Mouse (Mus musculus) lung, postnatal 0 days (tissue): ENCODE measurements around the gene Aup1. TPM values are rescaled to one million over a fixed set of nuclear protein-coding genes. Genes with fewer than 3 reads are reported as not detected.

Experiments used
- ATAC-seq: fragments of 200-750 bp; cut with Nextera tagmentation; 2 replicates; pipeline ENCODE4 v1.8.0; 2017; ENCODE audit warnings: moderate library complexity
- DNase-seq: peaks from one replicate; pipeline ENCODE4 v3.0.0-alpha.2; 2016; ENCODE audit warnings: low spot score
- H3K27ac ChIP-seq: fragments of 300-500 bp; sonication (generic); 2 replicates; pipeline ENCODE4 v1.5.1; 2014; ENCODE audit warnings: antibody characterized with exemption, mild to moderate bottlenecking, low read length, mixed read lengths
- H3K27me3 ChIP-seq: fragments of 300-500 bp; sonication (generic); replicated peaks from 2 replicates; pipeline ENCODE4 v1.6.1; 2014; ENCODE audit warnings: low read length, mixed read lengths; ENCODE audit not compliant: insufficient read depth
- H3K36me3 ChIP-seq: fragments of 300-500 bp; sonication (generic); 2 replicates; pipeline ENCODE4 v1.6.1; 2014; ENCODE audit warnings: low read length, mixed read lengths; ENCODE audit not compliant: insufficient read depth
- H3K4me1 ChIP-seq: fragments of 300-500 bp; sonication (generic); 2 replicates; pipeline ENCODE4 v1.6.1; 2014; ENCODE audit warnings: antibody characterized with exemption, low read depth, low read length, mixed read lengths; ENCODE audit not compliant: insufficient read depth
- H3K4me2 ChIP-seq: fragments of 300-500 bp; sonication (generic); replicated peaks from 2 replicates; pipeline ENCODE4 v1.6.1; 2014; ENCODE audit warnings: low read depth, mild to moderate bottlenecking, low read length, moderate library complexity, mixed read lengths
- H3K4me3 ChIP-seq: fragments of 300-500 bp; sonication (generic); 2 replicates; pipeline ENCODE4 v1.5.1; 2014; ENCODE audit warnings: low read depth, low read length
- H3K9ac ChIP-seq: fragments of 300-500 bp; sonication (generic); replicated peaks from 2 replicates; pipeline ENCODE4 v1.6.1; 2014; ENCODE audit warnings: low read depth, mild to moderate bottlenecking
- H3K9me3 ChIP-seq: fragments of 300-500 bp; sonication (generic); 2 replicates; pipeline ENCODE4 v1.6.1; 2016; ENCODE audit warnings: low read length, mixed read lengths
- CTCF ChIP-seq: IDR thresholded peaks from 2 replicates; pipeline ENCODE4 v1.5.1; 2016; ENCODE audit warnings: antibody characterized with exemption, mild to moderate bottlenecking
- EP300 ChIP-seq: IDR thresholded peaks from 2 replicates; pipeline ENCODE4 v1.6.1; 2016; ENCODE audit warnings: antibody characterized with exemption, mild to moderate bottlenecking, control low read depth
- WGBS: fragments of 180-500 bp; shearing (Covaris S2); extraction: QIAGEN DNeasy Blood & Tissue Kit; methylation state at CpG from one replicate; pipeline ENCODE4 v1.1.7; 2014; 5-methylcytosine and 5-hydroxymethylcytosine counted together
- polyA plus RNA-seq: library from polyadenylated mRNA; unstranded; fragments of >200 nt; fragmentation: Nextera tagmentation; extraction: Ambion mirVana; gene quantifications from 2 replicates; pipeline ENCODE4 v1.2.1, GENCODE M21; 2015

Gene Aup1
- polyA plus RNA-seq, 1 experiment from 2014 or later = 201 TPM

DNA sequence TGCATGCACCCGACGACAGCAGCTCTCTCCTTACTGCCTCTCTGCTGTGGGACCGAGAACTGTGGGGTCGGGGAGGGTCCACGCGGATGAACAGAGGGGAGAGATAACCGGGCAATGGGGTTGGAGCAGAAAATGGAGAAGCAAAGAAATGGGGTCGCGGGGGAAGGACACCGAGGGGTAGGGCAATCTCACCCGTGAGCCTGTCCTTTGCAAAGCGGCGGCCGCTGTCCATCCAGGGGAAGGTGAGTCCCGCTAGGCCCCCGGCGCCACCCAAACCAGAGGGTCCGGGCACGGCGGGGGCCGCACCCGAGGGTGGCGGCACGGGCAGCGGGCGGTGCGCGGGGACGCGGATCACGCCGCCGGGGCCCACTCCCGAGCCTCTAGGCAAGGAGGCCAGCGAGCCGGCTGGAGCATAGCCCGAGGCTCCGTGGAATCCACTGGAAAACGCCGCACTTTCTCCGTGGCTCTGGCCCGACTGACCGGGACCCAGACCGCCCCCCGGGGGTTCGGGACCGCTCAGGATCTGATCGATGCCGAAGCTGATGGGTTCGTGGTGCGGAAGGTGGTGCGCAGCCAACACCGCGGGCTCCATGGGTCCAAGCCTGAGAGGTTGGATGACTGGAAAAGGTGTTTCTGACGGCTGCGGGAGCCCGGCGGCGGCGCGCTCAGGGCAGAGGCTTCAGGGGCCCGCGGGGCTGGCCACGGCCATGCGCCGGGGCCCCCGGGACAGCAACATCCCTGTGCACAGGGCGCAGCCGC is 15.3 kb downstream of the Aup1 start:
- Histone ChIP-seq H3K36me3 (no peaks in the 10 kb centered on the region), H3K9me3 (no peaks in the 10 kb centered on the region), H3K27ac (no peak overlapping the region), H3K4me3 (peak overlapping the region; percentile 8; the same call in 1 of the 2 replicates), H3K4me2 (no peak overlapping the region), H3K9ac (no peak overlapping the region), H3K27me3 (peaks cover 72% of the 10 kb centered on the region), H3K4me1 (peaks cover 3% of the 10 kb centered on the region; the same call in 1 of the 2 replicates)
- WGBS = 2% methylated on average over 48 of the region's 69 CpGs
- DNase-seq = no peak
- 0 out of 2 replicates have a peak, but pooled peaks have one; percentile 22 for ATAC-seq
- TF ChIP-seq CTCF (no peak), EP300 (no peak)

DNA sequence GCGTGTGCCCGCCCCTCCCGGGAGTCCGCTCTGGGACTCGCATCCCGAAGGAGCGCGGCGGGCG is 15.8 kb downstream of the Aup1 start, which contains the start of gene Tlx2:
Gene Tlx2, minus strand, starts transcription at position 47 of the 64 bp plus-strand sequence.
- Histone ChIP-seq H3K4me1 (peaks cover 3% of the 10 kb centered on the region; the same call in 1 of the 2 replicates), H3K27ac (no peak within 1 kb of the TSS), H3K4me2 (peak within 1 kb of the TSS; percentile 55), H3K36me3 (no peaks in the 10 kb centered on the region), H3K27me3 (peaks cover 68% of the 10 kb centered on the region), H3K4me3 (peak within 1 kb of the TSS; percentile 31; the same call in 1 of the 2 replicates), H3K9ac (no peak within 1 kb of the TSS), H3K9me3 (no peaks in the 10 kb centered on the region)
- DNase-seq (no peak), ATAC-seq (no peak)
- under 1% methylated on average over 10 of the region's 10 CpGs for WGBS
- TF ChIP-seq EP300 = no peak
- no peak for TF ChIP-seq CTCF

DNA sequence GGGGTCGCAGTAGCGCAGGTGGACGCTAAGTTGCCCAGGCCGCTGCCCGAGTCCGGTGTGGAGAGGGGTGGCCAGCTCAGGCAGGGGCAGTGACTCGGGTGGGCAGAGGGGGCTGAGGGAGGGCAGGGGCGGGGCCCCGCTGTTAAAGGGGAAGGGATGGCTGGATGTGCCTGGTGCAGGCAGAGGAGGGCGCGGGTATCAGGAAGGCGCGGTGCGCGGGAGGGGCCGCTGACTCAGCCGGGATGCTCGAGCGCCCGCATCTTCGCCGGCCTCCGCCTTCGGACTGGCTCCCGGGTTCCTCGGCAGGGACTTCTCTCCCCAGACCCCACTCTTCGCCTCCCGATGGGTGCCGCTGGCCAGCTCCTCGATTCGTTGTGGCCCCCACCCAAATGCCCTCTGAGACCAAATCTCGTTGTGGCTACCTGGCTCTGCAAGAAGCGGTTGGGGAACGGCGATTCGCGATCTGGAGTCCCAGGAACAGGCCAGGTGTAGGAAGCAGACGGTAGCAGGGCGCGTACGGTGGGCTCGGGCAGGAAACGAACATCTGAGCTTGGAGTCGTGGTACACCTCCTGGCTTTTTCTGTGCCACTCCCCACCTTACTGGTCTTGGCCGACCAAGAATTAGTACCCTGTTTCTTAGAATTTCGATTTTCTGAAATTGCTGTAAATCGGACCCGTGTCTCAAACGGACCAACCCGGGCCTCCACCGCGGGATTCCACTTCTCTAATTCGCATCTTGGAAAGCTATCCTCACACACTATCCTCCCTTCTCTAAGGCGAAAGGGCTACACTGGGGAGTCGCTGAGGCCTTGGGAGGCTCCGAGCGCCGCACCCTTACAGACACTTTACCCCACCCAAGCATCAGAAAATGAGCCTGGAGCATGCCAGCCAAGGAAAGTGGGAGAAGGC is 16.2 kb downstream of the Aup1 start:
- TF ChIP-seq EP300 (no peak), CTCF (no peak)
- Histone ChIP-seq H3K4me2 (no peak overlapping the region), H3K9me3 (no peaks in the 10 kb centered on the region), H3K36me3 (no peaks in the 10 kb centered on the region), H3K27me3 (peaks cover 67% of the 10 kb centered on the region), H3K27ac (no peak overlapping the region), H3K4me1 (peaks cover 3% of the 10 kb centered on the region; the same call in 1 of the 2 replicates), H3K4me3 (peak overlapping the region; percentile 8; the same call in 1 of the 2 replicates), H3K9ac (no peak overlapping the region)
- no peak for ATAC-seq
- 1% methylated on average over 45 of the region's 58 CpGs for WGBS
- DNase-seq = no peak

DNA sequence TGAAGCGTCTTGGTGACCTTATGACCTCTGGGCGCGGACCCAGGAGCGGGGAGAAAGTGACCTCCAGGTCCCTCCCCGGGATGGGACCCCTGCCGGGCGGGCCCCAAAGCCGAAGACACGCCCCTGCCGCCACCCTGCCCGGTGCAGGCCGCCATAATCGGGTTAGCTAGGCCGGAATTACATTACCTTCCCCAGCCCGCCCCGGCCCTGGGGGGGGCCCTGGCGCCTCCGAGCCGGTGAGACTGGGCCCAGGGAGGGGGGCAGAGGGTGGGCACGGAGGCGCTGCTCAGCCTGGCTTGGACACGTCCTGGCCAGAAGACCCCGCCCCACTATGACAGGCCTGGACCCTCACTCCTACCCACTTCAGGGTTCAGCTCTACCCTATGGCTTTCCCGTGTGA is 16.9 kb downstream of the Aup1 start:
- Histone ChIP-seq H3K27ac (no peak overlapping the region), H3K27me3 (peaks cover 62% of the 10 kb centered on the region), H3K4me1 (peaks cover 3% of the 10 kb centered on the region; the same call in 1 of the 2 replicates), H3K4me2 (no peak overlapping the region), H3K9me3 (no peaks in the 10 kb centered on the region), H3K36me3 (no peaks in the 10 kb centered on the region), H3K4me3 (no peak overlapping the region), H3K9ac (no peak overlapping the region)
- no peak for TF ChIP-seq EP300
- no peak for TF ChIP-seq CTCF
- WGBS = 3% methylated on average over 22 of the region's 24 CpGs
- no peak for ATAC-seq
- DNase-seq = no peak

DNA sequence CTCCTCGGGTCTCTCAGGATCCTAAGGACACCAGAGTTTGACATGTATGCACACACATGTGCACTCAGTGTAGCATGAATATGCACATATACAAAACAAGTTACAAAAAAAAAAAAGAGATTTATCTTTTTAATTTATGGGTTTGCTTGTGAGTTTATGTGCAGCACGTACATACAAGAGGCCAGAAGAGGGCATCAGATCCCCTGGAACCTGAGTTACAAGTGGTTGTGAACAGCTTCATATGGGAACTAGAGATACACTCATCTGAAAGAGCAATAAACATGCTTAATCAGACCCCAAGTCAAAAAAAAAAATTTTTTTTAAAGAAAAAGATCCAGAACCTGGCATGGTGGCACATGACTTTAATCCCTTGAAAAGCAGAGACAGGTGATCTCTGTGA is 20.7 kb downstream of the Aup1 start:
- Histone ChIP-seq H3K9ac (no peak overlapping the region), H3K4me2 (no peak overlapping the region), H3K27ac (no peak overlapping the region), H3K9me3 (no peaks in the 10 kb centered on the region), H3K4me3 (no peak overlapping the region), H3K4me1 (no peaks in the 10 kb centered on the region), H3K36me3 (no peaks in the 10 kb centered on the region), H3K27me3 (peaks cover 28% of the 10 kb centered on the region)
- WGBS = 9% methylated on average over 2 of the region's 2 CpGs
- TF ChIP-seq EP300 (no peak), CTCF (peak; percentile 34)
- DNase-seq (peak; percentile 33), ATAC-seq (no peak)

DNA sequence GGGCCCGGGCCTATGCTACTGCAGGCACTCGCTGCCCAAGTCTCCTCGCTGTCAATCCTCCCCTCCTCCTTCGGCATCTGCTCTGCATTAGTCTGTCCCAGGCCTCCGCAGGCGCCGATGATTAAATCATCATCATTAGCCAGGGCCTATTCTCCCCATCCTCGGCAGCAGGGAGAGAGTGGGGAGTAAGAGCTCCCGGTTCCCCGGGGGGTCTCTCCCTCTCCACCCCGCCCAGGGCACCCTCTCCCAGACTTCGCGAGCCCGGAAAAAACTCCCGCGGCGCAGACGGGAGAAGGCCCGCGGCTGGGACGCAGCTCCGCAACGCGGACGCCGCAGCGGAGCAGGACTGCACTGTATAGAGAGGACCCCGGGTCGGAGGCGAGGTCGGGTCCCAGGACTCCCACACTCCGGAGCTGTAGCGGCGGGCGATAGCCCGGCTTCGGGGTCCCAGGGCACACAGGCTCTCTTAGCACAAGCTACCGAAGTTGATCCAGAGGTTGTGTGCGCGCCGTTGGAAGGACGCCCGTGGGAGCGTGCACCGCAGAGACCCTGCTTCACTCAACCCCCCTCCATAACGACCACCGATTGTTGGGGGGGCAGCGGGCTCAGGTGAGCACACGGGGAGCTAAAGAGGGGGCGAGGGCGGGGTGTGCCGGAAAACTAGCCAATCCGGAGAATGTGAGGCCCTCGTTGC is 23.5 kb downstream of the Aup1 start, which contains the start of gene Pcgf1:
Gene Pcgf1, plus strand, starts transcription at position 240 of the 694 bp plus-strand sequence.
- under 1% methylated on average over 54 of the region's 54 CpGs for WGBS
- Histone ChIP-seq H3K4me3 (peak within 1 kb of the TSS; percentile 74), H3K27me3 (peaks cover under 1% of the 10 kb centered on the region; the same call in 1 of the 2 replicates), H3K36me3 (no peaks in the 10 kb centered on the region), H3K9ac (peak within 1 kb of the TSS; percentile 70), H3K9me3 (no peaks in the 10 kb centered on the region), H3K4me2 (peak within 1 kb of the TSS; percentile 98), H3K27ac (peak within 1 kb of the TSS; percentile 65; the same call in 1 of the 2 replicates), H3K4me1 (no peaks in the 10 kb centered on the region)
- TF ChIP-seq CTCF (no peak), EP300 (no peak)
- ATAC-seq (peak; percentile 40), DNase-seq (no peak)
